Mouse (Mus musculus) heart, embryonic 14.5 days (tissue): ENCODE data around the gene Esrrg. TPM values are rescaled to one million over a fixed set of nuclear protein-coding genes. Genes with fewer than 3 reads are reported as not detected.

ENCODE experiments used
- ATAC-seq: fragments of 200-750 bp; cut with Nextera tagmentation; 2 replicates; pipeline ENCODE4 v1.8.0; 2017; ENCODE audit warnings: low read depth, moderate TSS enrichment; ENCODE audit not compliant: insufficient number of reproducible peaks, insufficient read depth, low FRiP score
- H3K27ac ChIP-seq, 2 experiments: fragments of 200-500 bp in 1 of 2; fragments of 300-500 bp in 1 of 2; sonication (generic) in 1 of 2; replicated peaks in 1 of 2; 2 replicates each; pipeline ENCODE4 v1.5.1; 2012 to 2014; ENCODE audit warnings: low read depth in 2 of 2, low read length in 2 of 2, control low read depth in 1 of 2, mild to moderate bottlenecking in 1 of 2, mixed read lengths in 1 of 2; ENCODE audit not compliant: control insufficient read depth in 1 of 2, insufficient read depth in 1 of 2
- H3K27me3 ChIP-seq: fragments of 300-500 bp; sonication (generic); 2 replicates; pipeline ENCODE4 v1.6.1; 2014; ENCODE audit warnings: mild to moderate bottlenecking, low read length, control low read depth; ENCODE audit not compliant: control insufficient read depth, insufficient read depth
- H3K36me3 ChIP-seq: fragments of 300-500 bp; sonication (generic); 2 replicates; pipeline ENCODE4 v1.6.1; 2014; ENCODE audit warnings: mild to moderate bottlenecking, control low read depth, low read length, mixed read lengths; ENCODE audit not compliant: control insufficient read depth, insufficient read depth
- H3K4me1 ChIP-seq, 2 experiments: fragments of 200-500 bp in 1 of 2; fragments of 300-500 bp in 1 of 2; sonication (generic) in 1 of 2; 2 replicates each; pipeline ENCODE4 v1.6.1; 2012 to 2014; ENCODE audit warnings: low read length in 2 of 2, control low read depth in 1 of 2, mixed read lengths in 1 of 2; ENCODE audit not compliant: control insufficient read depth in 2 of 2, insufficient read depth in 2 of 2
- H3K4me2 ChIP-seq: fragments of 300-500 bp; sonication (generic); 2 replicates; pipeline ENCODE4 v1.6.1; 2014; ENCODE audit warnings: mild to moderate bottlenecking, low read length
- H3K4me3 ChIP-seq, 2 experiments: fragments of 200-500 bp in 1 of 2; fragments of 300-500 bp in 1 of 2; sonication (generic) in 1 of 2; 2 replicates each; pipeline ENCODE4 v1.5.1; 2012 to 2014; ENCODE audit warnings: low read length in 2 of 2, mild to moderate bottlenecking in 2 of 2, control low read depth in 1 of 2, low read depth in 1 of 2, moderate library complexity in 1 of 2; ENCODE audit not compliant: control insufficient read depth in 1 of 2, insufficient read depth in 1 of 2
- H3K9ac ChIP-seq: fragments of 300-500 bp; sonication (generic); 2 replicates; pipeline ENCODE4 v1.6.1; 2014; ENCODE audit warnings: mild to moderate bottlenecking, low read length
- H3K9me3 ChIP-seq: fragments of 300-500 bp; sonication (generic); 2 replicates; pipeline ENCODE4 v1.6.1; 2016; ENCODE audit warnings: low read length, control low read depth; ENCODE audit not compliant: control insufficient read depth
- WGBS: fragments of 180-500 bp; shearing (Covaris S2); extraction: QIAGEN DNeasy Blood & Tissue Kit; methylation state at CpG from one replicate; pipeline ENCODE4 v1.1.7; 2014; 5-methylcytosine and 5-hydroxymethylcytosine counted together
- polyA plus RNA-seq: library from polyadenylated mRNA; unstranded; fragments of >200 nt; fragmentation: Nextera tagmentation; extraction: Ambion mirVana; gene quantifications from 2 replicates; pipeline ENCODE4 v1.2.1, GENCODE M21; 2014

Esrrg gene
- polyA plus RNA-seq, 1 experiment from 2014 or later, result 31.2 TPM

GRCm38 (mm10) chr1:188156520-188156919 is 547.9 kb downstream of the Esrrg start:
- WGBS, result 96% methylated on average over 5 of the region's 5 CpGs
- no peaks in the 10 kb centered on the region for H3K9me3 ChIP-seq
- H3K4me2 ChIP-seq, result no peak overlapping the region
- H3K36me3 ChIP-seq, result no peaks in the 10 kb centered on the region
- H3K27ac ChIP-seq, result no peak overlapping the region
- no peak overlapping the region for H3K9ac ChIP-seq
- no peak for ATAC-seq
- no peaks in the 10 kb centered on the region for H3K27me3 ChIP-seq
- no peak overlapping the region for H3K4me3 ChIP-seq
- H3K4me1 ChIP-seq, result peaks cover 8 to 32% of the 10 kb centered on the region in 2 experiments; a peak in 3 of 4 replicates

GRCm38 (mm10) chr1:188157237-188157955 is 548.8 kb downstream of the Esrrg start:
- no peak overlapping the region for H3K4me3 ChIP-seq
- H3K27ac ChIP-seq, result no peak overlapping the region
- H3K9me3 ChIP-seq, result no peaks in the 10 kb centered on the region
- 62% methylated on average over 7 of the region's 7 CpGs for WGBS
- H3K4me1 ChIP-seq, result peaks cover 8 to 32% of the 10 kb centered on the region in 2 experiments; a peak in 3 of 4 replicates
- no peak overlapping the region for H3K4me2 ChIP-seq
- no peaks in the 10 kb centered on the region for H3K27me3 ChIP-seq
- no peak for ATAC-seq
- H3K9ac ChIP-seq, result no peak overlapping the region
- no peaks in the 10 kb centered on the region for H3K36me3 ChIP-seq

DNA sequence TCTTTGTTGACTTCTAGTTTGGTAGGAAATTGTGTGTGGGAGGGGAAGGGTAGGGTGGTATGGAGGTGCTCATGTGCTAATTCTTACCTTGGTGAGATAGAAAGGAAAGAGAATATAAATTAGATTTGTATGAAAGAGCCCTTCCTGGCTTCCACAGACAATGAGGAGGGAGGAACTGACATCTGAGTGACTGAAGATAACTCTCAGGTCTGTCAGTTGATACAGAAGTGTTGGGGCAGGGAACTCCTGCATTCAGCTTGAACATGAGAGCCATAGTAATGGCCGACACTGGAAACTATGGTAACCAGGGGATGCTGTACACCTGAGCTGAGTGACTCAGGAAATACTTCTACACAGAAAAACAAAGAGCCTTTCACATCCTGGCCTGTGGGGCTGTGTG is 550.1 kb downstream of the Esrrg start:
- no peaks in the 10 kb centered on the region for H3K9me3 ChIP-seq
- H3K4me3 ChIP-seq, result no peak overlapping the region
- no peak for ATAC-seq
- H3K4me2 ChIP-seq, result no peak overlapping the region
- H3K27ac ChIP-seq, result no peak overlapping the region
- WGBS, result 100% methylated on average over 1 of the region's 1 CpGs
- H3K9ac ChIP-seq, result no peak overlapping the region
- no peaks in the 10 kb centered on the region for H3K36me3 ChIP-seq
- peaks cover 12 to 26% of the 10 kb centered on the region in 2 experiments for H3K4me1 ChIP-seq
- no peaks in the 10 kb centered on the region for H3K27me3 ChIP-seq

- no peaks in the 10 kb centered on the region for H3K27me3 ChIP-seq
- WGBS, result 53% methylated on average over 2 of the region's 2 CpGs
- no peak for ATAC-seq
- no peak overlapping the region for H3K27ac ChIP-seq
- no peak overlapping the region for H3K4me3 ChIP-seq
- H3K4me1 ChIP-seq, result peaks cover 10 to 26% of the 10 kb centered on the region in 2 experiments
- H3K9me3 ChIP-seq, result no peaks in the 10 kb centered on the region
- no peak overlapping the region for H3K9ac ChIP-seq
- H3K36me3 ChIP-seq, result no peaks in the 10 kb centered on the region
- H3K4me2 ChIP-seq, result no peak overlapping the region
These were observed 550.5 kb downstream of the Esrrg start for GRCm38 (mm10) chr1:188159108-188159507.

DNA sequence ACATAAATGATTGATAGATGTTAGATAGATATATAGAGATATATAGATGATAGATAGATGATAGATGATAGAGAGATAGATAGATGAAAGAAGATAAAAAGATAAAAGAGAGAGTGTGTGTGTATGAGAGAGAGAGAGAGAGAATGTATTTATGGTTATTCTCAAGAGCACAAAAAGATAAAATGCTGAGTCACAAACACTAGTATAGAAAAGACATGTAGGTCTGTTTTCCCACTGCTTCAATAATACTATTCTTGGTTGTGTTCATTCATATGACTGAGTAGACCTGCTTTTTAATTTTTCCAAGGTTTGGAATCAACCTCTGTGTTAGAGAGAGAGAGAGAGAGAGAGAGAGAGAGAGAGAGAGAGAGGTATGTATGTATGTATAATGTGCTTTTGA is 554.5 kb downstream of the Esrrg start:
- Histone ChIP-seq H3K4me3 (no peak overlapping the region), H3K36me3 (0 out of 2 replicates have a peak, but pooled peaks cover 4% of the 10 kb centered on the region), H3K9ac (no peak overlapping the region), H3K27me3 (no peaks in the 10 kb centered on the region), H3K4me1 (peaks cover 6 to 17% of the 10 kb centered on the region in 2 experiments; a peak in 2 of 4 replicates), H3K9me3 (no peaks in the 10 kb centered on the region), H3K4me2 (no peak overlapping the region), H3K27ac (no peak overlapping the region)
- no peak for ATAC-seq

DNA sequence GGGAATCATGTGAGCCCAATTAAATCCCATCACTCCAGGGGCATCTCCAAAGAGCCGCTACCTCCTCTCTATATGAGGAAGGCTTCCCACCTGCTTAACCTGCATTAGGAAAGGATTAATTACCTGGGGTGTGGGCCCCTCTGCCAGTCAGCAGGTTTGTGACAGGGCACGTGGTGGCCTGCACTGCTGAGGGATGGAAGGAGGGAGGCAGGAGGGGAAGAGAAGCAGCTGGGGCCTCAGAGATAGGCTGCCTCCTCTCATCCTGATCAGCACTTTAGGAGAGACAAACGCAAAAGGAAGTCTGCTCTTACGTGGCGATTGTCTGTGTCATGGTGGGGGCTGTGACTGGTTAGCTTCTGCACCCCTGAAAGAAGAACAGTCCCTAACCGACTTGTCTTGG is 555.7 kb downstream of the Esrrg start:
- no peak overlapping the region for H3K9ac ChIP-seq
- WGBS, result 28% methylated on average over 6 of the region's 6 CpGs
- ATAC-seq, result no peak

DNA sequence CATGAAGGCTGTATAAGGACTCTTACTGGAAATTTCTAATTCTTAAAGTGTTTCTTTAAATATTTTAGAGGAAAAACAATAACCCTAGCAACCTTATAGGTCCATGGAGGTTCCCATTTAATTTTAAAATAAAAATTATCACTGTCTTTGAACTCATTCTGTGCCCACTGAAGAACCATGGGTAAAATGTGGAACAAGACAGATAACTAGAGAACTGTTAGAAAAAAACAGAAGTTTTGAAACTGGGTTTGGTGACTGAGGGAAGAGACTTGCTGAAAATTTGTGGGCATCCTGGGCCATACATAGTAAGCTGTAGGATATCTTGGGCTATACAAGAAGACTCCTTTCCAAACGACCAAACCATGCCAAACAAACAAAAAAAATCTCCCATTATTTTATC is 565.3 kb downstream of the Esrrg start:
- no peaks in the 10 kb centered on the region for H3K36me3 ChIP-seq
- no peak overlapping the region for H3K4me3 ChIP-seq
- no peak overlapping the region for H3K9ac ChIP-seq
- no peaks in the 10 kb centered on the region for H3K9me3 ChIP-seq
- H3K27me3 ChIP-seq, result no peaks in the 10 kb centered on the region
- H3K27ac ChIP-seq, result no peak overlapping the region
- ATAC-seq, result no peak
- H3K4me1 ChIP-seq, result peaks cover 2 to 3% of the 10 kb centered on the region in 2 experiments; a peak in 2 of 4 replicates
- no peak overlapping the region for H3K4me2 ChIP-seq
- WGBS, result 50% methylated on average over 1 of the region's 1 CpGs

More for the DNA sequence above, 555.7 kb downstream of the Esrrg start:
- Histone ChIP-seq H3K36me3 (0 out of 2 replicates have a peak, but pooled peaks cover 4% of the 10 kb centered on the region), H3K4me2 (no peak overlapping the region), H3K4me1 (peaks cover 13 to 17% of the 10 kb centered on the region in 2 experiments; a peak in 3 of 4 replicates), H3K4me3 (no peak overlapping the region), H3K27me3 (no peaks in the 10 kb centered on the region), H3K27ac (no peak overlapping the region), H3K9me3 (no peaks in the 10 kb centered on the region)

DNA sequence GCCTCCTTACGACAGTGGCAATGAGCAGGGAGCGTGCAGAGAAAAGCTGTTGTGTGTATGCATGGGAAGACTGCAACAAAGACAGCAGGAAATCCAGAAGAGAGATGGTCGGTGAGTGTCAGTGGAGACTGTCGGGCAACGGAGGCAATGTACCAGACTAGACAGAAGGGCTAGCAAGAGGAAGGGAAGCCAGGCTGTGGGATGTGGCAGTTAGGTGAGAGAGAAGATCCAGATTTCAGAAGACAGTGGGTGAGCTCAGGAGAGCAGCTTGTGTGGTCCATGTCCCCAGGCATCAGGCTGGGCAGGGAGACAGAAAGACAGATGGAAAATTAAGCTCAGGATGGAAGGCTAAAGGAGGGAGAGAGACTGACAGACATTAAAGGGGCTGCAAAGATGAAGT is 574.4 kb downstream of the Esrrg start:
- Histone ChIP-seq H3K9me3 (no peaks in the 10 kb centered on the region), H3K36me3 (no peaks in the 10 kb centered on the region), H3K4me1 (no peaks in the 10 kb centered on the region), H3K27me3 (no peaks in the 10 kb centered on the region), H3K27ac (no peak overlapping the region), H3K9ac (no peak overlapping the region), H3K4me2 (no peak overlapping the region), H3K4me3 (no peak overlapping the region)
- 84% methylated on average over 5 of the region's 5 CpGs for WGBS
- no peak for ATAC-seq
